Mouse (Mus musculus) stomach, embryonic 15.5 days (tissue): ENCODE measurements around the gene Gm9821. TPM values are rescaled to one million over a fixed set of nuclear protein-coding genes. Genes with fewer than 3 reads are reported as not detected.

Source experiments
- ATAC-seq: fragments of 200-750 bp; cut with Nextera tagmentation; 2 replicates; pipeline ENCODE4 v1.8.0; 2017; ENCODE audit warnings: low read depth, moderate number of reproducible peaks, moderate TSS enrichment; ENCODE audit not compliant: insufficient read depth, low FRiP score
- H3K27ac ChIP-seq: fragments of 300-500 bp; sonication (generic); 2 replicates; pipeline ENCODE4 v1.5.1; 2015; ENCODE audit warnings: mild to moderate bottlenecking, inconsistent platforms
- H3K27me3 ChIP-seq: fragments of 300-500 bp; sonication (generic); replicated peaks from 2 replicates; pipeline ENCODE4 v1.6.1; 2015; ENCODE audit warnings: inconsistent platforms
- H3K36me3 ChIP-seq: fragments of 300-500 bp; sonication (generic); 2 replicates; pipeline ENCODE4 v1.6.1; 2015; ENCODE audit warnings: inconsistent platforms
- H3K4me1 ChIP-seq: fragments of 300-500 bp; sonication (generic); 2 replicates; pipeline ENCODE4 v1.6.1; 2015; ENCODE audit warnings: inconsistent platforms
- H3K4me2 ChIP-seq: fragments of 300-500 bp; sonication (generic); 2 replicates; pipeline ENCODE4 v1.6.1; 2015; ENCODE audit warnings: mild to moderate bottlenecking, inconsistent platforms
- H3K4me3 ChIP-seq: fragments of 300-500 bp; sonication (generic); replicated peaks from 2 replicates; pipeline ENCODE4 v1.5.1; 2015; ENCODE audit warnings: inconsistent platforms
- H3K9ac ChIP-seq: fragments of 300-500 bp; sonication (generic); 2 replicates; pipeline ENCODE4 v1.6.1; 2015; ENCODE audit warnings: inconsistent platforms
- H3K9me3 ChIP-seq: fragments of 300-500 bp; sonication (generic); 2 replicates; pipeline ENCODE4 v1.6.1; 2016; ENCODE audit warnings: inconsistent platforms
- WGBS: fragments of 180-500 bp; shearing (Covaris S2); methylation state at CpG from one replicate; pipeline ENCODE4 v1.1.7; 2015; 5-methylcytosine and 5-hydroxymethylcytosine counted together
- polyA plus RNA-seq: library from polyadenylated mRNA; unstranded; fragments of >200 nt; fragmentation: Nextera tagmentation; extraction: Ambion mirVana; gene quantifications from 2 replicates; pipeline ENCODE4 v1.2.1, GENCODE M21; 2015

The Gm9821 gene
- polyA plus RNA-seq, 1 experiment from 2014 or later: 0.71 TPM

GRCm38 (mm10) chr2:91936154-91936553 is 9.3 kb upstream of the Gm9821 start:
- ATAC-seq: no peak
- Histone ChIP-seq H3K9me3 (no peaks in the 10 kb centered on the region), H3K4me1 (peaks cover 20% of the 10 kb centered on the region), H3K27ac (no peak overlapping the region), H3K4me2 (no peak overlapping the region), H3K27me3 (no peaks in the 10 kb centered on the region), H3K36me3 (peaks cover 46% of the 10 kb centered on the region), H3K9ac (no peak overlapping the region), H3K4me3 (no peak overlapping the region)
- WGBS: 90% methylated on average over 7 of the region's 7 CpGs

GRCm38 (mm10) chr2:91939303-91939935 is 6.1 kb upstream of the Gm9821 start:
- ATAC-seq: no peak
- Histone ChIP-seq H3K27me3 (no peaks in the 10 kb centered on the region), H3K4me1 (0 out of 2 replicates have a peak, but pooled peaks cover under 1% of the 10 kb centered on the region), H3K36me3 (peaks cover 49% of the 10 kb centered on the region), H3K4me3 (no peak overlapping the region), H3K9ac (no peak overlapping the region), H3K27ac (no peak overlapping the region), H3K9me3 (no peaks in the 10 kb centered on the region), H3K4me2 (no peak overlapping the region)
- 87% methylated on average over 15 of the region's 15 CpGs for WGBS

GRCm38 (mm10) chr2:91942356-91942755 is 3.1 kb upstream of the Gm9821 start:
- no peak overlapping the region for H3K4me2 ChIP-seq
- H3K4me3 ChIP-seq: no peak overlapping the region
- WGBS: 59% methylated on average over 6 of the region's 6 CpGs
- H3K4me1 ChIP-seq: peaks cover 11% of the 10 kb centered on the region
- no peaks in the 10 kb centered on the region for H3K9me3 ChIP-seq
- ATAC-seq: no peak
- H3K27ac ChIP-seq: no peak overlapping the region
- peaks cover 36% of the 10 kb centered on the region for H3K36me3 ChIP-seq
- H3K9ac ChIP-seq: no peak overlapping the region
- H3K27me3 ChIP-seq: no peaks in the 10 kb centered on the region

- ATAC-seq: peak; percentile 61
- 44% methylated on average over 13 of the region's 13 CpGs for WGBS
- Histone ChIP-seq H3K9ac (no peak overlapping the region), H3K4me2 (no peak overlapping the region), H3K27ac (peak overlapping the region; percentile 31; the same call in 1 of the 2 replicates), H3K36me3 (peaks cover 17% of the 10 kb centered on the region), H3K4me3 (no peak overlapping the region), H3K4me1 (peaks cover 31% of the 10 kb centered on the region), H3K27me3 (no peaks in the 10 kb centered on the region), H3K9me3 (no peaks in the 10 kb centered on the region)
These were observed 1.1 kb upstream of the Gm9821 start for GRCm38 (mm10) chr2:91944170-91944950.

- Histone ChIP-seq H3K9ac (no peak overlapping the region), H3K4me3 (no peak overlapping the region), H3K4me2 (no peak overlapping the region), H3K27ac (no peak overlapping the region), H3K27me3 (no peaks in the 10 kb centered on the region), H3K4me1 (peaks cover 49% of the 10 kb centered on the region), H3K9me3 (no peaks in the 10 kb centered on the region), H3K36me3 (0 out of 2 replicates have a peak, but pooled peaks cover 5% of the 10 kb centered on the region)
- no peak for ATAC-seq
- WGBS: 46% methylated on average over 6 of the region's 6 CpGs
These were observed 1.3 kb downstream of the Gm9821 start for GRCm38 (mm10) chr2:91946836-91947235.

- 0 out of 2 replicates have a peak, but pooled peaks have one; percentile 15 for ATAC-seq
- Histone ChIP-seq H3K9me3 (no peaks in the 10 kb centered on the region), H3K9ac (no peak overlapping the region), H3K36me3 (no peaks in the 10 kb centered on the region), H3K4me3 (no peak overlapping the region), H3K4me1 (peaks cover 49% of the 10 kb centered on the region), H3K4me2 (peak overlapping the region; percentile 10; the same call in 1 of the 2 replicates), H3K27ac (peak overlapping the region; percentile 51), H3K27me3 (no peaks in the 10 kb centered on the region)
- WGBS: 57% methylated on average over 11 of the region's 11 CpGs
These were observed 2.1 kb downstream of the Gm9821 start for GRCm38 (mm10) chr2:91947397-91948150.

- peaks cover 51% of the 10 kb centered on the region for H3K4me1 ChIP-seq
- no peaks in the 10 kb centered on the region for H3K9me3 ChIP-seq
- H3K27me3 ChIP-seq: no peaks in the 10 kb centered on the region
- peak overlapping the region; percentile 10; the same call in 1 of the 2 replicates for H3K4me2 ChIP-seq
- 67% methylated on average over 6 of the region's 6 CpGs for WGBS
- H3K4me3 ChIP-seq: no peak overlapping the region
- H3K9ac ChIP-seq: no peak overlapping the region
- ATAC-seq: no peak
- H3K27ac ChIP-seq: peak overlapping the region; percentile 51
- H3K36me3 ChIP-seq: no peaks in the 10 kb centered on the region
These were observed 2.6 kb downstream of the Gm9821 start for GRCm38 (mm10) chr2:91948151-91948509.

GRCm38 (mm10) chr2:91948792-91949241 is 3.3 kb downstream of the Gm9821 start:
- Histone ChIP-seq H3K9ac (no peak overlapping the region), H3K27ac (0 out of 2 replicates have a peak overlapping the region, but pooled peaks have one; percentile 4), H3K9me3 (no peaks in the 10 kb centered on the region), H3K4me1 (peaks cover 56% of the 10 kb centered on the region), H3K4me3 (no peak overlapping the region), H3K36me3 (no peaks in the 10 kb centered on the region), H3K27me3 (no peaks in the 10 kb centered on the region), H3K4me2 (no peak overlapping the region)
- ATAC-seq: no peak
- WGBS: 64% methylated on average over 3 of the region's 3 CpGs

- peak overlapping the region; percentile 77 for H3K27ac ChIP-seq
- no peaks in the 10 kb centered on the region for H3K27me3 ChIP-seq
- H3K4me2 ChIP-seq: peak overlapping the region; percentile 44
- H3K36me3 ChIP-seq: no peaks in the 10 kb centered on the region
- peaks cover 60% of the 10 kb centered on the region for H3K4me1 ChIP-seq
- no peaks in the 10 kb centered on the region for H3K9me3 ChIP-seq
- H3K9ac ChIP-seq: 0 out of 2 replicates have a peak overlapping the region, but pooled peaks have one; percentile 3
- H3K4me3 ChIP-seq: peak overlapping the region; percentile 17; the same call in 1 of the 2 replicates
- ATAC-seq: peak; percentile 50
- 57% methylated on average over 16 of the region's 17 CpGs for WGBS
These were observed 4.1 kb downstream of the Gm9821 start for GRCm38 (mm10) chr2:91949411-91950274.

- no peaks in the 10 kb centered on the region for H3K36me3 ChIP-seq
- peaks cover 65% of the 10 kb centered on the region for H3K4me1 ChIP-seq
- H3K4me3 ChIP-seq: peak overlapping the region; percentile 17; the same call in 1 of the 2 replicates
- no peaks in the 10 kb centered on the region for H3K9me3 ChIP-seq
- peak overlapping the region; percentile 77 for H3K27ac ChIP-seq
- peak; percentile 33 for ATAC-seq
- peak overlapping the region; percentile 44 for H3K4me2 ChIP-seq
- no peak overlapping the region for H3K9ac ChIP-seq
- no peaks in the 10 kb centered on the region for H3K27me3 ChIP-seq
- WGBS: 16% methylated on average over 15 of the region's 15 CpGs
These were observed 5.0 kb downstream of the Gm9821 start for GRCm38 (mm10) chr2:91950275-91951085.
